Mouse (Mus musculus): ENCODE results near the gene Mcts2.

Gene Mcts2

GRCm38 (mm10) chr2:152686399-152686798 lies 436 bp upstream of the Mcts2 start:
- no peak for ATAC-seq (ENCODE audit: low TSS enrichment)

GRCm38 (mm10) chr2:152691564-152692217 lies 4.9 kb downstream of the Mcts2 start:
- ATAC-seq (ENCODE audit: low TSS enrichment), result no peak

- ATAC-seq (ENCODE audit: low TSS enrichment), result peak; percentile 36; the same call in 1 of the 2 replicates
Observed at GRCm38 (mm10) chr2:152693233-152693632, 6.4 kb downstream of the Mcts2 start.

- no peak for ATAC-seq (ENCODE audit: low TSS enrichment)
Observed at GRCm38 (mm10) chr2:152693735-152694134, 6.9 kb downstream of the Mcts2 start.

GRCm38 (mm10) chr2:152694708-152695107 lies 7.9 kb downstream of the Mcts2 start:
- no peak for ATAC-seq (ENCODE audit: low TSS enrichment)

DNA sequence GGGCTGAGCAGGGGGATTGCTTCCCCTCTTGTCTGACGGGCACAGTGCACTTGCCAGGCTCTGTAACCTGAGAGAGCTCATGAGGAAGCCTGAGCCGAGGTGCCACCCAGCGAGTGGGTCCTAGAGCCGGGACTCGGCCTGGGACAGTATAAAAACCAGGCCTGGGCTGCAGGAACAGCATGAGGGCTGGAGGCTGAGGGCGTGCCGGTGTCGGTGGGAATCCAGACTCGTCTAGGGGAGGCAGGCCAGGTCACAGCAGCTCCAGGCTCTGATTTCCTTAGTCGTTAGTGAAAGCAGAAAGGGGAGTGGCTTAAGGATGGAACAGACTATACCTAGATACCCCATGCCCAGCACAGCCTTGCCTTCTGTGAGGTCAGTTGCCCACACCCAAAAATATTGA lies 9.2 kb downstream of the Mcts2 start:
- ATAC-seq (ENCODE audit: low TSS enrichment), result no peak

- ATAC-seq (ENCODE audit: low TSS enrichment), result peak; percentile 90
Observed at GRCm38 (mm10) chr2:152696476-152697164, 9.8 kb downstream of the Mcts2 start.

GRCm38 (mm10) chr2:152700138-152700537 lies 13.3 kb downstream of the Mcts2 start:
- no peak for ATAC-seq (ENCODE audit: low TSS enrichment)

- no peak for ATAC-seq (ENCODE audit: low TSS enrichment)
Observed at GRCm38 (mm10) chr2:152700725-152701124, 13.9 kb downstream of the Mcts2 start.

DNA sequence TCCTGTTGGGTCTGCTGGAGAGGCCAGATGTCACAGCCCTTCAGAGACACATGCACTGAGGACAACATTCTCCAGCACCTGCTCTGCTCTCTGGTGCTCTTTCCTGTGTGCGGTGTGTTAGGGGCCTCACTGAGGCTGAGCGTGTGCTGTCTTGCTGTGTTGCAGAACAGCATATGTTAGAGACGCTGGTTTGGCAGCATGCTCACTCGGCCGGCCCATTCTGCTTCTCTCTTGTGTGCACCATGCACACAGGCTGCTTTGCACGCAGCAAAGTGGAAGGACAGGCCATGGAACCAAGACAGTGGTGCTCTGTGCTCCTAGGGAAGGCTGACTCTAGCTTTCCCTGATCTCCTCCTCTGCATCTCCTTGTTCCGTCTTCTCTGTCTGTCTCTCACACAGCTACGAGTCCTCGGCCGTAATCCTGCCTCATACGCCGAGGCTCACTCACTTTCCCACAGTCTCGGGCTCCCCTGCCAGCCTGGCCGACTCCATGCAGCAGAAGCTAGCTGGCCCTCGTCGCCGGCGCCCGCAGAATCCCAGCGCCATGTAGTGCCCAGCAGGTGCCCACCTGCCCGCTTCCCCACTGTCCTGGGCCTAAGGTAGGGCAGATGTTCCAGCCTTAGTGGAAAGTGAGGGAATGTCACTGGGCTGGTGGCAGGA lies 16.9 kb downstream of the Mcts2 start:
- no peak for ATAC-seq (ENCODE audit: low TSS enrichment)

- ATAC-seq (ENCODE audit: low TSS enrichment), result no peak
Observed at GRCm38 (mm10) chr2:152704256-152704605, 17.4 kb downstream of the Mcts2 start.

- no peak for ATAC-seq (ENCODE audit: low TSS enrichment)
Observed at GRCm38 (mm10) chr2:152704811-152705370, 18.1 kb downstream of the Mcts2 start.

DNA sequence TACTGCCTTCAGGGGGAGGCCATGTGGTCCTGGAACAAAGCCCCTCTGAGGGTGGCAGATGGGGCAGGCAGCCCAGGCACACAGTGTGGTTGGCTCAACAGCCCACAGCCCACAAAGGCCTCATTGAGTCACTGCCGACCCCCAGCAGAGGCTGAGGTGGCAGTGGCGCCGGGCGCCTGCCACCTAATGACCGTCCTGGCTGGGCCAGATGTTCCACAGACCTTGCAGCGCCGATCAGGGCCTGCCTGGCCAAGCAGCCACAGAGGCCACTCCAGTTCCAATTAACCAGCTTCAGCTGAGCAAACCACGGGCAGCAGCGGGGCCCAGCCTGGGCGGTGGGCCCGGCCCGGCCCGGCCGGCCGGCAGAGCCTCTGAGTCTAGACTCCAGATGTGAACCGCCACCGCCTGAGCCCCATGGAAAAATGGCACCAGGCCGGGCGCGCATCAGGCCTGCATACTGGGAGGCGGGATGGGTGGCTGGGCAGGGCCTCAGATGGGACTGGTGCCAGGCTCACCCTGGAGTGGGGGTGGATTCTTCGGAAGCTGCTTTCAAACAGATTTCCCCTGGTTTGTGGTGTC lies 19.2 kb downstream of the Mcts2 start:
- 0 out of 2 replicates have a peak, but pooled peaks have one; percentile 22 for ATAC-seq (ENCODE audit: low TSS enrichment)

DNA sequence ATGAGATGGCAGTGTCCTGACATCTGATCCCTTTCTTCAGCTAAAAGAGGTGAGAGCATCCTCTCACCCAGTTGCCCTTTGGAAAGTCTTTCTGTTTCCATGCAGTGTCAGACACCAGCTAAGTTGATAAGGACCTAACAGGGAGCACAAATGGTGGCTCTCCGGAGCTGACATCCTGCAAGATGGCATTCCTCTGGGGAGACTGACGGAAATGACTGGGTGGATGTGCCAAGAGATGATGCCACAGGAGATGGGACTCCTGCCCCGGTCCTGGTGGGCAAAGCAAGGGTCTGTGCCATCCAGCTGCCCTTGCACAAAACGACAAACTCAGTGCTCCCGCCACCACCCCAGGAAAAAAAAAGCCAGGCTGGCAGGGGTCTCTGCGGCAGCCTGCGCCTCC lies 20.4 kb downstream of the Mcts2 start:
- peak; percentile 25; the same call in 1 of the 2 replicates for ATAC-seq (ENCODE audit: low TSS enrichment)

DNA sequence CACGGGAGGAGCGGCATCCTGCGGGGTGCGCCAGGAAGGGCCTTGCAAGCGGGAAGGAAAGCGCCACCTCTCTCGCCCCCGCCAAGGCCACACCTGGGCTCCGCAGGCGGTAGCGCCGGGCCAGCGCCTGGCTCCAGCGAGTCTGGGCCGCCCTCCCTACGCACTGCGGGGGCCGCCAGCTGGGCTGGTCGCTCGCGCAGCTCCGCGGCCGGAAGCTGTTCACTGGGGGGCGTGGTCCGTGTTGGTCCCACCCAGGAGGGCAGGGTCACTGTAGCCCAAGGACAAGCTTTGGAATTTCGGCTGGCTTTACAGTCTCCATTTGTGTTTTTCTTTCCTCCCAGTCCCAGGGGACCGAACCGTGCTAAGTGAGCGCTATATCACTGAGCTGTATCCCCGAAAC lies 20.8 kb downstream of the Mcts2 start:
- ATAC-seq (ENCODE audit: low TSS enrichment), result peak; percentile 86

DNA sequence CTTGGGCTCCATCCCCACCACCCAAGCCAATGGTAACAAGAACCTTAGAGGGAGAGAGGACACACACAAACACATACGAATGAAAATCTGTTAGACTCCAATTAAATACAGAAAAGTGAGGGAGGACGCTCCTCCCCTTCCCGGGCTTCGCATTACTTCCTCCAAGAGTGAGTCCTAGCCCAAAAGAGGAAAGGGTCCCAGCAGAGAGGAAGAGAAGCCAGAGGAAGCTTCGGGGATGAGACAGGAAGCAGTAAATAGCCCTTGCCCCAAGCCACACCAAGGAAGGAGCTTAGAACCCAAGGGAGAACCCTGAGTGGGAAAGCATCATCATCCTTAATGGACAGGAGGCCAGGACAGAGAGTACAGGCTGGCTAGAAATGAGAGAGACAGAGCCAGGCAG lies 22.2 kb downstream of the Mcts2 start:
- ATAC-seq (ENCODE audit: low TSS enrichment), result no peak

DNA sequence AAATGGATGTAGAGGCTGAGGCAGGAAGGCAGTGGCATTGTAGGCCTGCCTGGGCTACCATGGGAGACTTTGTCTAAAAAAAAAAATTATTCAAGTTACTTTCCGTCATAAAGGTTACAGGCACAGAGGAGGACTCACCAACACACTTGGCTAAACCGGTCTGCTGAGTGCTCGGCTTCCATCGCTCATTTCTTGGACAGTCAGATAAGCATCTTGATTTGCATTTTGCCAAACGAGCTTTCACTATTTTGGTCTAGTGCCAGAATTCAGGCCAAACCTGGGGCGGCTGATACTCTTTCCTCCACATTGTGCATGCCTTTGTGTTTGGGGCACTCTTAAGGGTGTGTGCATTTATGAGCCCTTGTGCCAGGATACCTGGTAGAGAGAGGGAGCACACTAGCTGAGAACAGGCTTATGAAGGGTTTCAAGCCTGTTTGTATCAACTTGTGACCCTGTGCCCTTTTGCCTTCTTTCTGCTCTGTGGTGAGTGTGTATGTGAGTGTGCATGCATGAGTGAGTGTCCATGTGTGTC lies 29.5 kb downstream of the Mcts2 start:
- ATAC-seq (ENCODE audit: low TSS enrichment), result no peak

DNA sequence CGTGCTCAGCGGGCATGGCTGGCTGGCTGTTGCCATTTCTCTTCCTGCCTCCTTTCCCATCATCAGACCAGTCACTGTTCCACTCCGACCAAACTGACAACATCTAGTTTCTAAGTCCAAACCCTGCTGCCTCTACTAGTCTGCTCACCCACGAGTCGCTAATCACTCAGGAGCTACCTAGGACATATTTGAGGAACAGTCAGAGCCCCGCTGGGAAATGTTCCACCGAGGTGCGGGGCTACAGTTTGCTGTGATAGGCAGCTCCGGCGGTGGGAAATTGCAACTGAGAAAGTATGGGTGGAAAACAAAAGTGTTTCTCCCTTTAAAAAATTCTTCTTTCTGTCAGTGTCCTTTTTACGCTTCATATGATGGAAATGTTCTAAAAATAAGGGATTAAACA lies 30.8 kb downstream of the Mcts2 start:
- ATAC-seq (ENCODE audit: low TSS enrichment), result no peak

GRCm38 (mm10) chr2:152718076-152718475 lies 31.2 kb downstream of the Mcts2 start:
- ATAC-seq (ENCODE audit: low TSS enrichment), result no peak

DNA sequence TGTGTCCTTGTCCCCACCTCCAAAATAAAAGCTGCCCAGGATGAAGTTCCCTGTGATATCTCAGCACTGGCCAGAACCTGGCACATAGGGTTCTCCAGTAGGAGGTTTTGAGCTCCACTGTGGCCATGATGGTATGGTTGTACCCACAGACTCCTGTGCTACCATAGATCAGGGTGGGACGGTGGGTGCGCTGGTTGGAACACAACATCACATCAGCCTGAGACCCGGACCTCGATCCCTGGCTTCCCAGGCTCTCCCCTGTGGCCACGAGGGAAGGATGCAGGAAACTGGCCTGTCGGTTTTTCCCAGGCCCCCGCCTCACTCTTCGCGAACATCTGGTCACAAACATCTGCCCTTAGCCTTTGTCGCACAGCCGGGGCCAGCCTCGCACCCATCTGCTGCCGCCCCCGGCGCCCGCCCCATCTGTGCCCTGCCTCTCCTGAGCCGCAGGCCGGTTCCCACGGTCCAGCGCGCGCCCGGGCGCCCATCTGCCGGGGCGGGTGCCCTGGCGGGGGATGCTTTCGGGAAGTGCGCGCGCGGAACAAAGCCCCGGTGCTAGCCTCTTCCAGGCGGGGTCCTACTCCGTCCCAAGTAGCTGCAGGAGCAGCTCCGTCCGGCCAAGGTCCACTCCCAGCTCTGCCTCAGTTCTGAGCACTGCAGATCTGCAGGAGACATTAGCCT lies 37.0 kb downstream of the Mcts2 start:
- no peak for ATAC-seq (ENCODE audit: low TSS enrichment)

- ATAC-seq (ENCODE audit: low TSS enrichment), result no peak
Observed at GRCm38 (mm10) chr2:152724332-152724723, 37.5 kb downstream of the Mcts2 start.

Measured in frontal cortex, adult (tissue).